Mouse (Mus musculus) liver, embryonic 16.5 days (tissue): ENCODE data around the gene Rnf185. TPM values are rescaled to one million over a fixed set of nuclear protein-coding genes. Genes with fewer than 3 reads are reported as not detected.

ENCODE experiments used
- ATAC-seq: fragments of 200-750 bp; cut with Nextera tagmentation; 2 replicates; pipeline ENCODE4 v1.8.0; 2017; ENCODE audit warnings: low read depth, mild to moderate bottlenecking, moderate number of reproducible peaks, moderate library complexity
- H3K27ac ChIP-seq: fragments of 300-500 bp; sonication (generic); 2 replicates; pipeline ENCODE4 v1.5.1; 2014; ENCODE audit warnings: mild to moderate bottlenecking, low read length
- H3K27me3 ChIP-seq: fragments of 300-500 bp; sonication (generic); 2 replicates; pipeline ENCODE4 v1.6.1; 2014; ENCODE audit warnings: low read depth, low read length, mixed read lengths; ENCODE audit not compliant: control insufficient read depth, insufficient read depth
- H3K36me3 ChIP-seq: fragments of 300-500 bp; sonication (generic); 2 replicates; pipeline ENCODE4 v1.6.1; 2014; ENCODE audit warnings: mild to moderate bottlenecking; ENCODE audit not compliant: control insufficient read depth, insufficient read depth
- H3K4me1 ChIP-seq: fragments of 300-500 bp; sonication (generic); 2 replicates; pipeline ENCODE4 v1.6.1; 2014; ENCODE audit warnings: low read depth, low read length, mixed read lengths; ENCODE audit not compliant: control insufficient read depth
- H3K4me2 ChIP-seq: fragments of 300-500 bp; sonication (generic); 2 replicates; pipeline ENCODE4 v1.6.1; 2014; ENCODE audit warnings: low read depth, low read length, mixed read lengths
- H3K4me3 ChIP-seq: fragments of 300-500 bp; sonication (generic); 2 replicates; pipeline ENCODE4 v1.5.1; 2014; ENCODE audit warnings: low read depth, mild to moderate bottlenecking, low read length
- H3K9ac ChIP-seq: fragments of 300-500 bp; sonication (generic); 2 replicates; pipeline ENCODE4 v1.6.1; 2014; ENCODE audit warnings: low read depth, low read length
- H3K9me3 ChIP-seq: fragments of 300-500 bp; sonication (generic); replicated peaks from 2 replicates; pipeline ENCODE4 v1.6.1; 2016; ENCODE audit warnings: low read length; ENCODE audit not compliant: control insufficient read depth
- WGBS: fragments of 180-500 bp; shearing (Covaris S2); extraction: QIAGEN DNeasy Blood & Tissue Kit; methylation state at CpG from one replicate; pipeline ENCODE4 v1.1.7; 2014; ENCODE audit not compliant: insufficient replicate concordance; 5-methylcytosine and 5-hydroxymethylcytosine counted together
- polyA plus RNA-seq: library from polyadenylated mRNA; unstranded; fragments of >200 nt; fragmentation: Nextera tagmentation; extraction: Ambion mirVana; gene quantifications from 2 replicates; pipeline ENCODE4 v1.2.1, GENCODE M21; 2015

The Rnf185 gene
- polyA plus RNA-seq, 1 experiment from 2014 or later: 9.0 TPM

DNA sequence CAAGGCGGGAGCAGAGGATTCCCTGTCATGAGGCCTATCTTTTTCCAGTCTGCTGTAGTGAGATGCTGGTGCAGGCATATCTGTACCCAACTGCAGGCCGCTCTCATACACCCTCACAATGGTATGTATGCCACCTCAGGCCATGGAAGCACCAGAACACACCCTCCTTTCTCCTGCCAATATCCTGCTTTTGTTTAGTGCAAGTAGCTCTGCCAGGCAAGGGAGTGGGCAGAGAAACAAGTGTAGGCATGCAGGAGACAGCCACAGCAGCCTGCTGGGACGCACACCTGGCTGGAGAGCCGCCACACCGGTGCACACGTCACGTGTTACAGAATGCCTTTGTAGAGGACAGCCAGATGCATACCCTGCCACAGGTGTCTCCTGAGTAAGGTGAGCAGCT lies 85.8 kb downstream of the Rnf185 start:
- no peak for ATAC-seq
- no peak overlapping the region for H3K27ac ChIP-seq
- 77% methylated on average over 7 of the region's 7 CpGs for WGBS

More for the DNA sequence above, 85.8 kb downstream of the Rnf185 start:
- Histone ChIP-seq H3K36me3 (no peaks in the 10 kb centered on the region), H3K4me1 (peaks cover 6% of the 10 kb centered on the region), H3K9me3 (no peaks in the 10 kb centered on the region), H3K4me2 (no peak overlapping the region), H3K27me3 (no peaks in the 10 kb centered on the region), H3K9ac (no peak overlapping the region), H3K4me3 (no peak overlapping the region)

Other genes starting within 250 kb of the Rnf185 start
- 18.5 and 18.7 TPM in 2 replicates for gene Eif4enif1, start 250.0 kb downstream of the Rnf185 start, polyA plus RNA-seq
- gene Drg1, start 185.9 kb downstream of the Rnf185 start, polyA plus RNA-seq: 91.6 and 103 TPM in 2 replicates
- gene Patz1, start 163.5 kb downstream of the Rnf185 start, polyA plus RNA-seq: 8.7 and 9.2 TPM in 2 replicates
- gene Pik3ip1, start 122.0 kb downstream of the Rnf185 start, polyA plus RNA-seq: 1.4 and 1.9 TPM in 2 replicates
- gene Limk2, start 43.2 kb downstream of the Rnf185 start, polyA plus RNA-seq: 6.7 and 7.3 TPM in 2 replicates
- gene Pla2g3, start 35.9 kb upstream of the Rnf185 start, polyA plus RNA-seq: 0.09 and 0.12 TPM in 2 replicates
- gene Inpp5j, start 52.5 kb upstream of the Rnf185 start, polyA plus RNA-seq: 0.96 and 1.0 TPM in 2 replicates
- 9.6 and 10.8 TPM in 2 replicates for gene Selenom, start 62.3 kb upstream of the Rnf185 start, polyA plus RNA-seq
- gene Smtn, start 88.2 kb upstream of the Rnf185 start, polyA plus RNA-seq: 10.4 and 16.7 TPM in 2 replicates
- 5.8 and 6.0 TPM in 2 replicates for gene Morc2a, start 196.8 kb upstream of the Rnf185 start, polyA plus RNA-seq